Mouse (Mus musculus): ENCODE results near the gene Rab7b.

DNA sequence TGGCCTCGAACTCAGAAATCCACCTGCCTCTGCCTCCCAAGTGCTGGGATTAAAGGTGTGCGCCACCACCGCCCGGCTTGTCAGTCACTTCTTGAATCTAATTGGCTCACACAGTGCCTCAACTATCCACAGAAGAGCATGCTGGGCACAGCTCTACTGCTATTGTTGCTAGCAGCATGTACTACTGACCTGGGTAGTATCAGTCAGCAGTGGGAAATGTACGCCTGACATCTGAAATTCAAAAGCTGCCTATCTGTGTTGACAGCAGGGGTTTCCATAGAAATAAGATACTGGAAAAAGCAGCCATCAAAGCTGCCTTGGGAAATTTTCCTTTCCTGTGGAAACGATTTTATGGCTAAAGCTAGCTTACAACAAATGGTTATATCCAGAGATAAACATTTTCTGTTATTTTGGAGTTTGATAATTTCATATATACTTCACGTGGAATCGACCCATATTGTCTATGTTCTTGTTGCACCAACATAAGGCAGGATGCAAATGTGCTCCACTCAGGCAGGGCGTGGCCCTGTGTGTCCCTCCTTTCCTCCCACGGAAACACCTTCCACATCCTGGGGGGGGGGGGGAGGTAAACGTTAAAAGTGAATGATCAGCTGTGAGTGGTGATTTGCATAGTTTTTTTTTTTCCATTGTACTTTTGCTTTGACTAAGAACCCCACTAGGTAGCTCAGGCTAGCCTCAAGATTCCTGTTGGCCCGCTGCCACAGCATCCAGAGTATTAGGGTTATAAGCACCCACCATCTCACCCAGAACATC lies 35.6 kb upstream of the Rab7b start:
- TF ChIP-seq CEBPB (IDR thresholded peaks at IDR 0.05; ENCODE audit: insufficient read depth, poor library complexity, severe bottlenecking) (no peak), POLR2AphosphoS2 (IDR thresholded peaks at IDR 0.05; ENCODE audit: insufficient read length, low read depth) (no peak), E2F4 (IDR thresholded peaks at IDR 0.05; ENCODE audit: insufficient read depth) (no peak), POLR2A (IDR thresholded peaks at IDR 0.05; ENCODE audit: insufficient read length, low read depth) (no peak), SRF (IDR thresholded peaks at IDR 0.05; ENCODE audit: control insufficient read depth, insufficient read length, low read depth) (no peak), MYOG (IDR thresholded peaks at IDR 0.05; ENCODE audit: control insufficient read depth in 1 of 3, insufficient read depth in 1 of 3, insufficient read length in 2 of 3, low read depth in 2 of 3) (no peak), MAX (IDR thresholded peaks at IDR 0.05; ENCODE audit: low read depth) (no peak)

Measured in myocyte (in vitro differentiated cells).